Mouse (Mus musculus) CD4-positive, CD25-positive, alpha-beta regulatory T cell, adult 4 months (primary cell): ENCODE measurements around the gene Irf4. TPM values are rescaled to one million over a fixed set of nuclear protein-coding genes. Genes with fewer than 3 reads are reported as not detected.

ENCODE experiments used
- ATAC-seq: one replicate; pipeline ENCODE4 v1.8.0; 2017
- polyA plus RNA-seq, 2 experiments: library from polyadenylated mRNA; unstranded; fragments of 100-300 nt; shearing (Covaris generic); gene quantifications; one replicate each; pipeline ENCODE4 v1.2.1; 2017

Irf4 gene
- polyA plus RNA-seq, 2 experiments from 2014 or later, result 14.8 to 22.6 TPM

- ATAC-seq, result no peak
Observed at GRCm38 (mm10) chr13:30809240-30809639, 60.2 kb downstream of the Irf4 start.

- peak; percentile 29 for ATAC-seq
Observed at GRCm38 (mm10) chr13:30813464-30813863, 64.4 kb downstream of the Irf4 start.

- ATAC-seq, result no peak
Observed at GRCm38 (mm10) chr13:30814256-30814655, 65.2 kb downstream of the Irf4 start.

Other genes with a start within 250 kb of the Irf4 start
- gene Uqcrfs1, start 203.9 kb upstream of the Irf4 start, polyA plus RNA-seq, result 10 to 100 TPM; 93.1 to 99.9 TPM
- gene Dusp22, start 89.2 kb upstream of the Irf4 start, polyA plus RNA-seq, result 1 to 10 TPM; 3.3 to 4.6 TPM
- under 1 TPM; 0.46 to 0.73 TPM for gene Hus1b, start 198.5 kb downstream of the Irf4 start, polyA plus RNA-seq
- gene Exoc2, start 224.9 kb downstream of the Irf4 start, polyA plus RNA-seq, result 100 to 1,000 TPM in 1 of 2 experiments, 10 to 100 TPM in 1; 68.2 to 103 TPM
- gene Gm5447, start 225.0 kb downstream of the Irf4 start, polyA plus RNA-seq, result not detected